Mouse (Mus musculus): ENCODE results near the gene Napepld. TPM values are rescaled to one million over a fixed set of nuclear protein-coding genes. Genes with fewer than 3 reads are reported as not detected.
A peak's percentile ranks its signal among the peaks of the same experiment; 100 is the strongest.
"Not testable (repeated sequence)": the region's sequence is repeated elsewhere in the genome, so short reads cannot be mapped to it uniquely, and the experiment has no call there.

The Napepld gene
- polyA plus RNA-seq, 1 experiment from 2014 or later: 10.2 TPM

DNA sequence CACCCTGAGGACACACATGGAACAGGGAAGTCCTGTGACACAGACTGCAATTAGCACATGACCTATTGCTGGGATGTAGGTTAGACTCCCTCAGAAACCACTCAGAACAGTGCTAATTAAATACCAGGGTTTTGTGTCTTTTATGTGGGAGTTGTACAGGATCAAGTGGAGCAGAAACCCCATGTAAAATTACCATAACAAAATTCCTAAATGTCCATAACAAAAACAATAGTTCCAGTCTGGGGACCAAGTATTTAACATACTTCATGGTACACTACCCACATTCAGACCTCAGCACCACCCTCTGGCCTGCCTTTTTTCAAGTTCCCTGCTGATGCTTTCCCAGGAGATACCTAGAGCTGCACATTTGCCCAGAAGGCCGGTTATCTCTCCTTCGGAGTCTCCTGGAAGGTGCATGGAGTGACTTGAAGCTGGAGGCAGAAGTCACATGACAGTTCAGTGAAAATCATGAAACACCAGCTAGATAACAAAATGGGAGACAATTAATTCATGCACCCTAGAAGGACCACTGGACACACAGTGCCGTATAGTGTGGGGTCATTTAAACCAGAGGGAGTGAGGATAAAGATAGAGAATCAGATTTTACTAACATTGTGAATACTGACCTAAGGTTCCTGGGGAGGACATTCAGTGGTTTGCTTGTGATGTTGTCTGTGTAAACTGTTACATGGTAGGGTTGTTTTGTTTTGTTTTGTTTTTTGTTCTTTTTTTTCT is 31.1 kb upstream of the Napepld start:
- 0 out of 2 replicates have a peak overlapping the region, but pooled peaks have one; percentile 17 for H3K4me2 ChIP-seq (replicated peaks)
- H3K9ac ChIP-seq (replicated peaks): no peak overlapping the region
- H3K27me3 ChIP-seq: no peaks in the 10 kb centered on the region
- no peaks in the 10 kb centered on the region for H3K9me3 ChIP-seq
- H3K4me3 ChIP-seq: no peak overlapping the region
- WGBS: 13% methylated on average over 3 of the region's 3 CpGs
- H3K4me1 ChIP-seq: peaks cover 40% of the 10 kb centered on the region
- H3K27ac ChIP-seq (replicated peaks): peak overlapping the region; percentile 92
- ATAC-seq (ENCODE audit: low FRiP score, low read depth): peak; percentile 47
- no peaks in the 10 kb centered on the region for H3K36me3 ChIP-seq

DNA sequence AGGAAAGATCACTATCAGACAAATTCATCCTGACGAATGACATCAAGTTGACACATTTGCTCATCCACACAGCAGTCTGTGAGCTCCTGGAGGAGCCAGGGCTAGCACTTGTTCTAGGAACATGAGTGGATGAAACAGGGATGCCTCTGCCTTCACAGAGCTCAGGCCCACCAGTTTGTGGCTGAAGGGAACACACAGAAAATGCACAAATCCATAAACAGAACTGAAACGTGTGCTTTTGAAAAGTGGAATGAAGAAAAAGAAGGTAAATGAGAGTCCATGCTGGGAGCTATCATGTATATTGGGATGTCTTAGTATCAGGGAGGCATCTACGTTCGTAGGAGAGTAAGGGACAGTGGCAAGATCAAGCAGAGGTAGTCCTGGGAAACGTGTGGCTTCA is 27.9 kb upstream of the Napepld start:
- no peaks in the 10 kb centered on the region for H3K9me3 ChIP-seq
- ATAC-seq (ENCODE audit: low FRiP score, low read depth): no peak
- H3K4me1 ChIP-seq: peaks cover 44% of the 10 kb centered on the region
- 85% methylated on average over 5 of the region's 5 CpGs for WGBS
- no peak overlapping the region for H3K9ac ChIP-seq (replicated peaks)
- H3K36me3 ChIP-seq: no peaks in the 10 kb centered on the region
- no peak overlapping the region for H3K4me3 ChIP-seq
- no peak overlapping the region for H3K4me2 ChIP-seq (replicated peaks)
- no peaks in the 10 kb centered on the region for H3K27me3 ChIP-seq
- H3K27ac ChIP-seq (replicated peaks): no peak overlapping the region

DNA sequence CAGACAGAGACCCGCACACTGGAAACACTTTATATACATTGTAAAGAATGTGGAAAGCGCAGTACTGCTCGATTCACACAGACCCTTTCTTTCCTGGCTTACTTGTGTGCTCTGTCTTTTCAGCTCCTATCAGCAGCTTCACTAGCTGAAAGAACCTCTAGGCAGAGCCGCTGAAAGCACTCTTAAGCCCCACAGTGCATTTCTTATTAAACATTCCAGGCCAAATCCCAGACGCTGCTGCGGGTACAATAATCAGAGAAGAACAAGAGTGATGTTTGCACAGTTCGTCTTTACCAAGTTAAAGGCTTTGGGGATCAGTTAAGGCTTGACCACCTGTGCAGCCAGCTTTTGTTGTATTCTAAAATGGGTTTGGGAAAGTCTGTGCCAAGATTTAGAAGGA is 23.7 kb upstream of the Napepld start:
- ATAC-seq (ENCODE audit: low FRiP score, low read depth): peak; percentile 84
- no peaks in the 10 kb centered on the region for H3K9me3 ChIP-seq
- no peak overlapping the region for H3K4me3 ChIP-seq
- peaks cover 19% of the 10 kb centered on the region for H3K4me1 ChIP-seq
- no peak overlapping the region for H3K9ac ChIP-seq (replicated peaks)
- no peaks in the 10 kb centered on the region for H3K27me3 ChIP-seq
- no peak overlapping the region for H3K4me2 ChIP-seq (replicated peaks)
- H3K27ac ChIP-seq (replicated peaks): peak overlapping the region; percentile 92
- no peaks in the 10 kb centered on the region for H3K36me3 ChIP-seq
- WGBS: 11% methylated on average over 7 of the region's 7 CpGs

DNA sequence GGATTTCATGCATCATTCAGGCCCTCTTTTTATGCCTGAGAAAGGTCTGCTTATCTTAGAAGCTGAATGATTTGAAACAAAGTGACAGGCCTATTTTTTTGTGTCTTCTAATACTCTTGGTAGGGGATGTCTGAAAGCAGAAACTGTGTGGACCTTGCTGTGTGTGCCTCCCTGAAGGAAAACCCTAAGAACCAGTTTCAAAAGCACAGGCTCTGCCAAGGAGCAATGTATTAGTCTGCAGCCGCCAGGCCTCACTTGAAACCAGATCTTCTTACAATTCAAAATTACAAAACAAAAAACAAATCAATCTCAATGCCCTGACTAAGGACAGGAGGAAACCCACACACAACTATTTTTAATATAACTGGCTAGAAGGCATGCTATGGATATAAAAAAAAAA is 23.2 kb upstream of the Napepld start:
- H3K27me3 ChIP-seq: no peaks in the 10 kb centered on the region
- no peaks in the 10 kb centered on the region for H3K9me3 ChIP-seq
- H3K4me2 ChIP-seq (replicated peaks): no peak overlapping the region
- no peaks in the 10 kb centered on the region for H3K36me3 ChIP-seq
- H3K9ac ChIP-seq (replicated peaks): no peak overlapping the region
- ATAC-seq (ENCODE audit: low FRiP score, low read depth): peak; percentile 57
- H3K4me3 ChIP-seq: no peak overlapping the region
- H3K4me1 ChIP-seq: peaks cover 19% of the 10 kb centered on the region
- peak overlapping the region; percentile 92 for H3K27ac ChIP-seq (replicated peaks)
- 21% methylated on average over 1 of the region's 1 CpGs for WGBS

DNA sequence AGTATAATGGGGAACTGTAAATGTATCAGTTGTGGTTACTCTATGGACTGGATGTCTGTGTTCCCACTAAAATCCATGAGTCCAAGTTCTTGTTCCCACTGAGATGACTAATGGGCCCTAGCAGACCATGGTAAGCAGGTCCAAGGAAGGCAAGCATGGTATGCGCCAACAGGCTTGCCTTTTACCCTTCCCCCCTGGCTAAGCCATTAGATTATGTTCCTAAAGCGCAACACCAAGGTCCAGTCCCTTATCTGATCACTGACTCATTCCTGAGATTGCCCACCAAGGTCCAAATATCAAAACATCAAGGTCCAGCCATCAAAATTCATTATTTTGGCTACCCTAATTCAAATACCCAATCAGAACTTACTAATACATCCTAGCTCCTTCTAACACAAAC is 18.0 kb upstream of the Napepld start:
- Histone ChIP-seq H3K27me3 (no peaks in the 10 kb centered on the region), H3K9me3 (no peaks in the 10 kb centered on the region), H3K36me3 (no peaks in the 10 kb centered on the region), H3K4me2 (replicated peaks) (no peak overlapping the region), H3K27ac (replicated peaks) (no peak overlapping the region), H3K4me3 (no peak overlapping the region), H3K4me1 (peaks cover 9% of the 10 kb centered on the region), H3K9ac (replicated peaks) (no peak overlapping the region)
- ATAC-seq (ENCODE audit: low FRiP score, low read depth): no peak
- WGBS: 96% methylated on average over 2 of the region's 2 CpGs

DNA sequence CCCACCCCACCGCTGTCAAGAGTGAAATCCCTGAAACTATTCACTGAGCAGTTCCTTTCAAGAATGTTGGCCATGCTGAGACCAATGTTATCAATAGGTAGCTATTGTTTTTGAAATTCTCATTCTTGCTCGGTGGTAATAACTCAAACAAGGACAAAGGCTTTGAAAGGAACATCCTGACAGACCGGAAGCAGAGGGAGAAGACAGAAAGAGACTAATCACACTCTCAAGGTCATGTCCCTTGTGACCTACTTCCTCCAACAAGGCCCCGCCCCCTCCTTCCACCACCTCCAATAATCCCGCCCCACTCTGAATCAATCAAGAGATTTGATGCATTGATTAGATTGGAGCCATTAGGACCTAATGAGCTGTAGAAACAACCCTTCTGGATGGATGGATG is 17.4 kb upstream of the Napepld start:
- Histone ChIP-seq H3K27me3 (no peaks in the 10 kb centered on the region), H3K27ac (replicated peaks) (no peak overlapping the region), H3K9ac (replicated peaks) (no peak overlapping the region), H3K4me1 (0 out of 2 replicates have a peak, but pooled peaks cover 4% of the 10 kb centered on the region), H3K9me3 (no peaks in the 10 kb centered on the region), H3K36me3 (no peaks in the 10 kb centered on the region), H3K4me3 (no peak overlapping the region), H3K4me2 (replicated peaks) (no peak overlapping the region)
- ATAC-seq (ENCODE audit: low FRiP score, low read depth): no peak
- 87% methylated on average over 5 of the region's 5 CpGs for WGBS

DNA sequence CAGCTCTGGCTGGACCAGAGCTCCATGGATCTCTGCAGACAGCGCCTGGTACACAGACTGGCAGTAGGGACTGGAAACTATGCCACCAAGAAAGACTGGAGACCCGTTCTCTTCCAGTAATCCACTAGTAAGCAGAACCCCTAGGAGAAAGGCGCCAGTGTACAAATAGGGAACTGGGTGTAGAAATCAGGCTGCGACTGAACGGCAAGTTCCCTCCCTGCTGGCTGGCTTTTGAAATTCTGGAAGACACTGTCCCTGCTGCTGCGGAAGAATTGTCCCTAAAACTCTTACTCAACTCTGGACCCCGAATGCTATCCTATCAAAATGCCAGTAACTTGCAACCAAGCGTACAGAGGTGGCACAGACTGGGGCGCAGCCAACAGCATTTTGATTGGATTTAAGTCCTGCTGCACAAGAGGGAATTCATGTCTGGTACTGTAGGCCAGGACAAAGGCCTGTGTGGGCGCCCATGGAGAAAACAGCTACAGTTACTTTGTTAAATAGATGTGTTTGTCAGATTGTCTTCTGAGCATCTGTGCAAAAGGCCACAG is 16.0 kb upstream of the Napepld start:
- no peak overlapping the region for H3K9ac ChIP-seq (replicated peaks)
- no peak overlapping the region for H3K4me2 ChIP-seq (replicated peaks)
- no peak overlapping the region for H3K4me3 ChIP-seq
- WGBS: 85% methylated on average over 10 of the region's 10 CpGs
- H3K9me3 ChIP-seq: no peaks in the 10 kb centered on the region
- H3K4me1 ChIP-seq: 0 out of 2 replicates have a peak, but pooled peaks cover 4% of the 10 kb centered on the region
- no peak overlapping the region for H3K27ac ChIP-seq (replicated peaks)
- H3K36me3 ChIP-seq: no peaks in the 10 kb centered on the region
- no peaks in the 10 kb centered on the region for H3K27me3 ChIP-seq
- no peak for ATAC-seq (ENCODE audit: low FRiP score, low read depth)

DNA sequence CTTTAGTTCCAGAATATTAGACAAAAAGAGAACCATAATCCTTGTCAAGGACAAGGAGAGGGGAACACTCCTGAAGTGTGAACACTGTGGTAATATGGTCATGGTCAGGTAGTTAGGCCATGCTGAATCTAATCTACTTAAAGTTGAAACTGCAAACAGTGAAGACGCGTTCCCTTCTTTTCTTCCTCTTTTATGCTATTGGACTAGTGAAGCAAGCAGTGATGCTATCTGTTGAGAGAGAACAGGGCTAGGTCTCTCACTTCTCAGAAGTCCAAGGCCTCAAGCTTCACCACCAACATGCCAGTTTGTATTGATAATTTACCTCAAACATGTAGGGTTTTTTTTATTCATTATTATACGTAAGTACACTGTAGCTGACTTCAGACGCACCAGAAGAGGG is 13.3 kb upstream of the Napepld start:
- 0 out of 2 replicates have a peak, but pooled peaks cover 4% of the 10 kb centered on the region for H3K4me1 ChIP-seq
- no peak for ATAC-seq (ENCODE audit: low FRiP score, low read depth)
- 93% methylated on average over 4 of the region's 4 CpGs for WGBS
- H3K4me2 ChIP-seq (replicated peaks): no peak overlapping the region
- H3K4me3 ChIP-seq: no peak overlapping the region
- H3K9me3 ChIP-seq: no peaks in the 10 kb centered on the region
- no peak overlapping the region for H3K27ac ChIP-seq (replicated peaks)
- no peaks in the 10 kb centered on the region for H3K36me3 ChIP-seq
- no peaks in the 10 kb centered on the region for H3K27me3 ChIP-seq
- H3K9ac ChIP-seq (replicated peaks): no peak overlapping the region

DNA sequence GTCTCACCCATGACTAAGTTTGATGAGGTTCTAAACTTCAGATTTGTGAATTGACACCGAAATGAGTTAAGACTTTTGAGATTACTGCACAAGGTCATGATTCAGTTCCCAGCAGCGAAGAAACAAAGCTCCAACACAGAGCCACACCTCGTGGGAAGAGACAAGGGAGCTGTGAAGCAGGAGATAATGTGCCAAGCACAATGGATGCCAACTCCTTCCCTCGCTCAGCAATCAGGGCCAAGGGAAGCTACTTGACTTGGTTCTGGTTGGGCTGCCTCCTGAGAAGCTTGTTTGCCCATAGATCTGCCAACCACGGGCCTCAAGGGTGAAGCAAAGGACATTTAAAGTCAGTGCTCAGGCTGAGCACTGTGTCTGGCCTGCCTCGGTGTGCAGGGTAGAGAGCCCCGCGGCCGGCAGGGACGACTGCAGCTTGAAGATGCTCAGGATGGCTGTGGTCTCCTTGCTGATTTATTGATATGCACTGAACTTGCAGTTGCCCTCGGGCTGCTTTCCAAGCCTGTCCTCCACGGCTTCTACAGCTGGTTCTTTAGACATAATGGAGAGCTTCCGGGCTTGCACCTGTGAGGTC is 11.0 kb upstream of the Napepld start:
- Histone ChIP-seq H3K36me3 (no peaks in the 10 kb centered on the region), H3K9ac (replicated peaks) (no peak overlapping the region), H3K4me3 (no peak overlapping the region), H3K27ac (replicated peaks) (no peak overlapping the region), H3K4me1 (no peaks in the 10 kb centered on the region), H3K27me3 (no peaks in the 10 kb centered on the region), H3K9me3 (no peaks in the 10 kb centered on the region; the same call in 1 of the 2 replicates), H3K4me2 (replicated peaks) (no peak overlapping the region)
- no peak for ATAC-seq (ENCODE audit: low FRiP score, low read depth)
- WGBS: 76% methylated on average over 13 of the region's 13 CpGs

DNA sequence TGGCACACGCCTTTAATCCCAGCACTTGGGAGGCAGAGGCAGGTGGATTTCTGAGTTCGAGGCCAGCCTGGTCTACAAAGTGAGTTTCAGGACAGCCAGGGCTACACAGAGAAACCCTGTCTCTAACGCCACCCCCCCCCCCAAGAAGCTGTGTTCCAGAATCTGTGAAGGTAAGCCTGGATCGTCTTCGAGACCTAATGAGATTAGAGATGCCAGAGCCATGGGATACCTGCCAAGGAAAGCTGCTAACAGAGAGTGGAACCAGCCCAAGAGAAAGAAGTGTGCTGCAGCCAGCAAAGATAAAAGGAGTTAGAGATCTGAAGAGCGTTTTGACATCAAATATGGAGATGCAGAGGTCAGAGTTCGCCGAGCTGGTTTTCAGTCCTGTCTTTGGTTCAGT is 6.8 kb upstream of the Napepld start:
- 78% methylated on average over 8 of the region's 8 CpGs for WGBS
- not testable (repeated sequence) for H3K9ac ChIP-seq (replicated peaks); ATAC-seq (ENCODE audit: low FRiP score, low read depth); H3K36me3 ChIP-seq; H3K4me1 ChIP-seq; H3K4me2 ChIP-seq (replicated peaks); H3K27ac ChIP-seq (replicated peaks); H3K4me3 ChIP-seq; H3K9me3 ChIP-seq; H3K27me3 ChIP-seq

DNA sequence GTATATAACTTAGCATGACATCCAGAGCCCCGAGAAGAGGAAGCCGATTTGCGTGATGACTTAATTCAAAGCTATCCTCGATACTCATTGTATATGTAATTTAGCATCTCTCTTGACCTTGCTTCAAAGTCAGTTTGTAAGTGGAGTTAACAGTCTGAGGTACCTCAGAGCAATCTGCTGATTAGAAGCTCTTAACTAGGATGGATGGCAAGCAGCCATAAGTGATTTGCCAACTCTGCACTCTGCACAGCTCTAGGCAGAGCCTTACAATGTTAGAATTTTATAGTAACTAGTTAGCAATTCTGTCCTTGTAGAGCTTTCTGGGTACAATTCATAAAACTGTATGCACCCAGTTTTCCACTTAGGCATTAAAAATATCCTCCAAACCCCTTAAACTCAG is 5.3 kb upstream of the Napepld start:
- WGBS: 96% methylated on average over 4 of the region's 4 CpGs
- no peaks in the 10 kb centered on the region for H3K36me3 ChIP-seq
- ATAC-seq (ENCODE audit: low FRiP score, low read depth): no peak
- no peak overlapping the region for H3K9ac ChIP-seq (replicated peaks)
- H3K4me3 ChIP-seq: no peak overlapping the region
- H3K4me2 ChIP-seq (replicated peaks): no peak overlapping the region
- H3K4me1 ChIP-seq: no peaks in the 10 kb centered on the region
- no peaks in the 10 kb centered on the region; the same call in 1 of the 2 replicates for H3K9me3 ChIP-seq
- no peak overlapping the region for H3K27ac ChIP-seq (replicated peaks)
- H3K27me3 ChIP-seq: no peaks in the 10 kb centered on the region

DNA sequence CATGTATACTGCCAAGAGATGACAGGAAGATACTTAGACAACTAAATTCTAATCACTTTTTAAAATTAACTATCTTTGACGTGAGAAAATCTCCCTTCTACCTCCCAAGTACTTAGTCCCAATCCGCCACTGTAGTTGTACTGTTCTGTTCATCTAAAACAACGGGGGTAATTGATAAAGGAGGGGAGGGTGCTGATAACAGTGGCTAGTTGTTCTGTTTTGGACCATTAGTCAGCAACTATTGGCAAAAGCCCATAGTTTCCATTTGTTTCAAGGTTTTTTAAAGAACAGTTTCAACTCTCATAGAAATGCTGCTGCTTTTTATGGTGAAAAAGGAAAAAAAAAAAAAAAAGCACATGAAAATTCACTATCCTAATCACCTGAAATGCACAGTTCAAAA is 2.5 kb upstream of the Napepld start:
- Histone ChIP-seq H3K4me3 (no peak overlapping the region), H3K27ac (replicated peaks) (no peak overlapping the region), H3K9ac (replicated peaks) (no peak overlapping the region), H3K4me1 (peaks cover 7% of the 10 kb centered on the region; the same call in 1 of the 2 replicates), H3K36me3 (no peaks in the 10 kb centered on the region), H3K4me2 (replicated peaks) (no peak overlapping the region), H3K9me3 (no peaks in the 10 kb centered on the region; the same call in 1 of the 2 replicates), H3K27me3 (no peaks in the 10 kb centered on the region)
- ATAC-seq (ENCODE audit: low FRiP score, low read depth): no peak
- WGBS: 84% methylated on average over 3 of the region's 3 CpGs
